Mouse (Mus musculus): ENCODE results near the gene C330021F23Rik. TPM values are rescaled to one million over a fixed set of nuclear protein-coding genes. Genes with fewer than 3 reads are reported as not detected.

Gene C330021F23Rik
- total RNA-seq (2014; rRNA removed; ENCODE audit: low replicate concordance) (1.3 and 1.9 TPM in 2 replicates), polyA plus RNA-seq (2015; fragmentation: Nextera tagmentation; extraction: Ambion mirVana) (2.0 and 2.3 TPM in 2 replicates)

GRCm38 (mm10) chr8:3567641-3568371 lies at the start of gene C330021F23Rik:
Gene C330021F23Rik, plus strand, starts transcription at chr8:3567990.
- Histone ChIP-seq H3K27ac (ENCODE audit: low read depth) (peak within 1 kb of the TSS; percentile 34; the same call in 1 of the 2 replicates), H3K4me1 (ENCODE audit: control insufficient read depth, insufficient read depth) (no peaks in the 10 kb centered on the region), H3K9me3 (replicated peaks; ENCODE audit: control insufficient read depth, low read length) (no peaks in the 10 kb centered on the region), H3K27me3 (ENCODE audit: control insufficient read depth, insufficient read depth, low read length) (no peaks in the 10 kb centered on the region), H3K4me3 (ENCODE audit: low read depth, low read length) (peak within 1 kb of the TSS; percentile 35), H3K36me3 (replicated peaks; ENCODE audit: control insufficient read depth, insufficient read depth, low read length) (no peaks in the 10 kb centered on the region), H3K4me2 (ENCODE audit: low read depth, low read length) (peak within 1 kb of the TSS; percentile 51), H3K9ac (replicated peaks; ENCODE audit: low read depth, low read length) (peak within 1 kb of the TSS; percentile 2; the same call in 1 of the 2 replicates)
- TF ChIP-seq EP300 (IDR thresholded peaks at IDR 0.05; ENCODE audit: low read depth) (no peak), CTCF (IDR thresholded peaks at IDR 0.05; ENCODE audit: low read depth) (no peak)
- DNase-seq (ENCODE audit: low spot score), result peak; percentile 8
- WGBS, result 8% methylated on average over 12 of the region's 12 CpGs
- ATAC-seq (ENCODE audit: insufficient read depth, low read depth), result peak; percentile 77

- no peaks in the 10 kb centered on the region for H3K27me3 ChIP-seq (ENCODE audit: control insufficient read depth, insufficient read depth, low read length)
- H3K9ac ChIP-seq (replicated peaks; ENCODE audit: low read depth, low read length), result no peak overlapping the region
- DNase-seq (ENCODE audit: low spot score), result no peak
- no peak overlapping the region for H3K4me3 ChIP-seq (ENCODE audit: low read depth, low read length)
- TF ChIP-seq CTCF (IDR thresholded peaks at IDR 0.05; ENCODE audit: low read depth), result no peak
- no peak for TF ChIP-seq EP300 (IDR thresholded peaks at IDR 0.05; ENCODE audit: low read depth)
- no peak overlapping the region for H3K4me2 ChIP-seq (ENCODE audit: low read depth, low read length)
- peaks cover 39% of the 10 kb centered on the region for H3K36me3 ChIP-seq (replicated peaks; ENCODE audit: control insufficient read depth, insufficient read depth, low read length)
- 84% methylated on average over 13 of the region's 13 CpGs for WGBS
- H3K9me3 ChIP-seq (replicated peaks; ENCODE audit: control insufficient read depth, low read length), result no peaks in the 10 kb centered on the region
- H3K4me1 ChIP-seq (ENCODE audit: control insufficient read depth, insufficient read depth), result peaks cover under 1% of the 10 kb centered on the region; the same call in 1 of the 2 replicates
- no peak overlapping the region for H3K27ac ChIP-seq (ENCODE audit: low read depth)
- ATAC-seq (ENCODE audit: insufficient read depth, low read depth), result no peak
Measured at GRCm38 (mm10) chr8:3522007-3522697, 45.6 kb upstream of the C330021F23Rik start.

DNA sequence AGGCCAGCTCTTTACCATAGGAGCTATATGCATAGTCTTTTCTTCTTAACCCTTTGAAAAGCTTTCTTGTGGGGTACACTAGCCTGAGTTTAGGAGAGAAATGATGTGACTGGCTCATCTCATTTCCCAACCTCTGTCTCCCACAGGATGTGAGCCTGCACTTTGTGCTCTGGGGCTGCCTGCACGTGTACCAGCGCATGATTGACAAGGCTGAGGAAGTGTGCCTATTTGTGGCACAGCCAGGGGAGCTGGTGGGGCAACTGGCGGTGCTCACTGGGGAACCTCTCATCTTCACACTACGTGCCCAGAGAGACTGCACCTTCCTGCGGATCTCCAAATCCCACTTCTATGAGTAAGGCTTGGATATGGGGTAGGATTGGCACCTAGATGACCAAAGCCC lies 37.0 kb upstream of the C330021F23Rik start:
- Histone ChIP-seq H3K9me3 (replicated peaks; ENCODE audit: control insufficient read depth, low read length) (no peaks in the 10 kb centered on the region), H3K4me1 (ENCODE audit: control insufficient read depth, insufficient read depth) (no peaks in the 10 kb centered on the region), H3K4me3 (ENCODE audit: low read depth, low read length) (no peak overlapping the region), H3K4me2 (ENCODE audit: low read depth, low read length) (no peak overlapping the region), H3K27me3 (ENCODE audit: control insufficient read depth, insufficient read depth, low read length) (no peaks in the 10 kb centered on the region), H3K9ac (replicated peaks; ENCODE audit: low read depth, low read length) (no peak overlapping the region), H3K36me3 (replicated peaks; ENCODE audit: control insufficient read depth, insufficient read depth, low read length) (peaks cover 40% of the 10 kb centered on the region), H3K27ac (ENCODE audit: low read depth) (no peak overlapping the region)
- DNase-seq (ENCODE audit: low spot score) (no peak), ATAC-seq (ENCODE audit: insufficient read depth, low read depth) (no peak)
- WGBS, result 75% methylated on average over 5 of the region's 5 CpGs
- TF ChIP-seq CTCF (IDR thresholded peaks at IDR 0.05; ENCODE audit: low read depth), result no peak
- no peak for TF ChIP-seq EP300 (IDR thresholded peaks at IDR 0.05; ENCODE audit: low read depth)

DNA sequence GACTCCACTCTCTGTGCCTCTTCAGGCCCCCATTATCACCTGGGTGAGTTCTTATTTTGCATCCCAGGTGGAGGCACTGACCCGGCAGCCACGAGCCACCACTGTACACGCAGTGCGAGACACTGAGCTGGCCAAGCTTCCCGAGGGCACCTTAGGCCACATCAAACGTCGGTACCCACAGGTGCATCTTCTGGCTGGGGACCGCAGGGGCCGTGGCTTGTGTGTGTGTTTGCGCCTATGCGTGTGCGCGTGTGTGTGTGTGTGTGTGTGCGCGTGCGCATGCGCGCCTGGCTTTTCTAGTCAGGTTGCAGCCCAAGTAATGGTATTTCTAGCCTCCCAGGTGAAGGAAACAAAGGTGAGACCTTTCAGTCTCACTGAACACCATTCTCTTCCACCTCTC lies 35.9 kb upstream of the C330021F23Rik start:
- Histone ChIP-seq H3K4me3 (ENCODE audit: low read depth, low read length) (no peak overlapping the region), H3K27me3 (ENCODE audit: control insufficient read depth, insufficient read depth, low read length) (no peaks in the 10 kb centered on the region), H3K36me3 (replicated peaks; ENCODE audit: control insufficient read depth, insufficient read depth, low read length) (peaks cover 34% of the 10 kb centered on the region), H3K9ac (replicated peaks; ENCODE audit: low read depth, low read length) (no peak overlapping the region), H3K27ac (ENCODE audit: low read depth) (no peak overlapping the region), H3K9me3 (replicated peaks; ENCODE audit: control insufficient read depth, low read length) (no peaks in the 10 kb centered on the region), H3K4me1 (ENCODE audit: control insufficient read depth, insufficient read depth) (no peaks in the 10 kb centered on the region), H3K4me2 (ENCODE audit: low read depth, low read length) (no peak overlapping the region)
- 93% methylated on average over 18 of the region's 18 CpGs for WGBS
- TF ChIP-seq CTCF (IDR thresholded peaks at IDR 0.05; ENCODE audit: low read depth) (no peak), EP300 (IDR thresholded peaks at IDR 0.05; ENCODE audit: low read depth) (no peak)
- ATAC-seq (ENCODE audit: insufficient read depth, low read depth), result no peak
- no peak for DNase-seq (ENCODE audit: low spot score)

DNA sequence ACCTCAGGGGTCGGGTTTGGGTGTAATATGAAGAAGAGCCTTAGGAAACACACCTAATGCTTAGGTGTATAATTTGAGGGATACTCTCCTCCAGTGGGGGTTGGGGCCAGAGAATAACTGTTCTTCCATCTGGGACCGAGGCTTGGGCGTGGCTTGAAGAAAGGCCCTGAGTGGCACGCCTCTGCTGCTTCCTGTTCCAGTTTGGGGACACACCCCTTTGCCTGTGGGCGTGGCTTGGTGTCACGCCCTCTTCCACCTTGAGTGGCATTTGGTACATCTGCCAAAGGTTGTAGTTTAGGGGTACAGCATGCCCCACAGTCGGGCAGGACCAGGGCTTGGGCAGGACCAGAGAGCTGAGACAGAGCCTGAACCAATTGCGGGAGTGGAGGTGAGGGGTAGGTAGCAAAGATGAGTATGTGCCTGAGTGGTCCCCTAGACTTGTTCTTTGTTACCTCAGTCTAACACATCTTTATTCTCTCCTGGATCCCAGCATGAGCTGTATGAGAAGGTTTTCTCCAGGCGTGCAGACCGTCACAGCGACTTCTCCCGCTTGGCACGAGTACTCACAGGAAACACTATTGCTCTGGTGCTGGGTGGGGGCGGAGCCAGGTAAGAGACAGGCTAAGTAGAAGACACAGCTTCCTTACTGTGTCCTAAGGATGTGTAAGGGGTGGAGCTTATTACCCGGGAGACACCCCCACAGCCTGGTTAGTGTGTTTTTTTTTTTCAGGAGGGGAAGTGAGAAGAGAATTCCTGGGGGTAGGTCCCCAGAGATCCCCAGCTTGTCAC lies 31.5 kb upstream of the C330021F23Rik start:
- WGBS, result 58% methylated on average over 15 of the region's 15 CpGs
- no peak overlapping the region for H3K9ac ChIP-seq (replicated peaks; ENCODE audit: low read depth, low read length)
- ATAC-seq (ENCODE audit: insufficient read depth, low read depth) (peak; percentile 24; the same call in 1 of the 2 replicates), DNase-seq (ENCODE audit: low spot score) (no peak)
- no peaks in the 10 kb centered on the region for H3K27me3 ChIP-seq (ENCODE audit: control insufficient read depth, insufficient read depth, low read length)
- no peak for TF ChIP-seq EP300 (IDR thresholded peaks at IDR 0.05; ENCODE audit: low read depth)
- no peak for TF ChIP-seq CTCF (IDR thresholded peaks at IDR 0.05; ENCODE audit: low read depth)
- H3K9me3 ChIP-seq (replicated peaks; ENCODE audit: control insufficient read depth, low read length), result no peaks in the 10 kb centered on the region
- peaks cover 49% of the 10 kb centered on the region for H3K36me3 ChIP-seq (replicated peaks; ENCODE audit: control insufficient read depth, insufficient read depth, low read length)
- H3K27ac ChIP-seq (ENCODE audit: low read depth), result no peak overlapping the region
- H3K4me3 ChIP-seq (ENCODE audit: low read depth, low read length), result no peak overlapping the region
- H3K4me2 ChIP-seq (ENCODE audit: low read depth, low read length), result no peak overlapping the region
- H3K4me1 ChIP-seq (ENCODE audit: control insufficient read depth, insufficient read depth), result no peaks in the 10 kb centered on the region

Measured in heart, postnatal 0 days (tissue).